ENCODE assay signal across 32 mouse cellular contexts in genomic region chr9:99428601-99429331, GRCm38 (mm10). TPM values are rescaled to one million over a fixed set of nuclear protein-coding genes. Genes with fewer than 3 reads are reported as not detected.
DNase-seq lines count a peak whose midpoint lies in the region; ATAC-seq and TF ChIP-seq lines count a peak whose summit lies in the region.
"Had no signal": no experiment of that assay in that cellular context is flagged by ENCODE, and none has a peak within 500 bp of the region (broad histone marks: within the 10 kb centered on the region; RNA-seq: fewer than 3 reads in every experiment).

No protein-coding gene starts in this region.

- H3K9ac ChIP-seq in ES-Bruce4 (ENCODE audit: low read depth, poor library complexity, severe bottlenecking): no peak overlapping the region
- H3K9ac ChIP-seq in midbrain, embryonic 11.5 days (ENCODE audit: low read length): no peak overlapping the region
- H3K9ac ChIP-seq: forebrain, embryonic 15.5 days; hindbrain, embryonic 12.5 days; liver, embryonic 14.5 days; midbrain, embryonic 15.5 days; neural tube, embryonic 15.5 days had no signal

- no peaks in the 10 kb centered on the region for H3K9me3 ChIP-seq in ES-Bruce4 (replicated peaks; ENCODE audit: control insufficient read depth, insufficient read depth, low read length, poor library complexity, severe bottlenecking)
- H3K9me3 ChIP-seq in midbrain, embryonic 11.5 days (ENCODE audit: control insufficient read depth, low read length): no peaks in the 10 kb centered on the region
- H3K9me3 ChIP-seq: forebrain, embryonic 15.5 days; hindbrain, embryonic 12.5 days; midbrain, embryonic 15.5 days; neural tube, embryonic 15.5 days had no signal

- H3K4me2 ChIP-seq in midbrain, embryonic 11.5 days: no peak overlapping the region
- H3K4me2 ChIP-seq: forebrain, embryonic 15.5 days; heart, embryonic 11.5 days; hindbrain, embryonic 12.5 days; midbrain, embryonic 15.5 days; neural tube, embryonic 15.5 days had no signal

- peaks cover 3% of the 10 kb centered on the region for H3K4me1 ChIP-seq in ES-Bruce4 (ENCODE audit: control insufficient read depth, insufficient read depth, low read length)
- H3K4me1 ChIP-seq in cortical plate, adult 2 months (ENCODE audit: control insufficient read depth, insufficient read depth, low read length): peaks cover 26% of the 10 kb centered on the region
- H3K4me1 ChIP-seq in midbrain, embryonic 11.5 days (ENCODE audit: control insufficient read depth, insufficient read depth, low read length): no peaks in the 10 kb centered on the region

- peak; percentile 41 for ATAC-seq in frontal cortex, adult (ENCODE audit: low TSS enrichment)
- ATAC-seq in midbrain, embryonic 11.5 days (ENCODE audit: low FRiP score): no peak
- ATAC-seq: forebrain, embryonic 15.5 days; hindbrain, postnatal 0 days; intestine, embryonic 16.5 days; midbrain, embryonic 15.5 days had no signal

- TF ChIP-seq CTCF in left cerebral cortex, adult 2 months (IDR thresholded peaks at IDR 0.05): no peak
- TF ChIP-seq CTCF in ES-Bruce4 (IDR thresholded peaks at IDR 0.05; ENCODE audit: low read depth, low read length): no peak
- TF ChIP-seq CTCF in cortical plate, adult 2 months (IDR thresholded peaks at IDR 0.05; ENCODE audit: extremely low read depth, insufficient read depth, low read length): no peak

- WGBS in midbrain, embryonic 11.5 days: 79% methylated on average over 11 of the region's 11 CpGs

- H3K36me3 ChIP-seq in ES-Bruce4 (ENCODE audit: control insufficient read depth, insufficient read depth, low read length, poor library complexity, severe bottlenecking): no peaks in the 10 kb centered on the region
- no peaks in the 10 kb centered on the region for H3K36me3 ChIP-seq in midbrain, embryonic 11.5 days (ENCODE audit: control insufficient read depth, insufficient read depth, low read length)
- H3K36me3 ChIP-seq: forebrain, embryonic 15.5 days; hindbrain, embryonic 12.5 days; midbrain, embryonic 15.5 days; neural tube, embryonic 15.5 days had no signal

- TF ChIP-seq POLR2A in ES-Bruce4 (IDR thresholded peaks at IDR 0.05; ENCODE audit: insufficient read depth, low read length): no peak
- no peak for TF ChIP-seq POLR2A in cortical plate, adult 2 months (IDR thresholded peaks at IDR 0.05; ENCODE audit: extremely low read depth, insufficient read depth, low read length)

- peak overlapping the region; percentile 11; the same call in 1 of the 2 replicates for H3K4me3 ChIP-seq in left cerebral cortex, adult 2 months
- no peak overlapping the region for H3K4me3 ChIP-seq in ES-Bruce4 (ENCODE audit: low read depth, low read length)
- H3K4me3 ChIP-seq in cortical plate, adult 2 months (ENCODE audit: insufficient read depth, low read length): no peak overlapping the region
- no peak overlapping the region for H3K4me3 ChIP-seq in midbrain, embryonic 11.5 days (ENCODE audit: low read depth, low read length)
- H3K4me3 ChIP-seq: forebrain, embryonic 15.5 days; hindbrain, embryonic 12.5 days; midbrain, embryonic 15.5 days; neural tube, embryonic 15.5 days had no signal

- intact Hi-C loops in left cerebral cortex, adult 2 months (cut with DNase I): no loop called here

- H3K27me3 ChIP-seq in ES-Bruce4 (ENCODE audit: control insufficient read depth, insufficient read depth, low read length, poor library complexity, severe bottlenecking): no peaks in the 10 kb centered on the region
- H3K27me3 ChIP-seq in midbrain, embryonic 11.5 days (ENCODE audit: control insufficient read depth, insufficient read depth, low read length): no peaks in the 10 kb centered on the region
- H3K27me3 ChIP-seq: forebrain, embryonic 15.5 days; hindbrain, embryonic 12.5 days; midbrain, embryonic 15.5 days; neural tube, embryonic 15.5 days had no signal

- TF ChIP-seq EP300 in ES-Bruce4 (IDR thresholded peaks at IDR 0.05; ENCODE audit: insufficient read depth, low read depth, low read length): no peak

- peak overlapping the region; percentile 97 for H3K27ac ChIP-seq in left cerebral cortex, adult 2 months
- H3K27ac ChIP-seq in ES-Bruce4 (ENCODE audit: insufficient read depth, low read length): peak overlapping the region; percentile 9; the same call in 1 of the 2 replicates
- peak overlapping the region; percentile 53 for H3K27ac ChIP-seq in cortical plate, adult 2 months (ENCODE audit: insufficient read depth, low read length)
- H3K27ac ChIP-seq in midbrain, embryonic 11.5 days (ENCODE audit: low read depth, low read length): no peak overlapping the region
- H3K27ac ChIP-seq: forebrain, embryonic 15.5 days; hindbrain, embryonic 12.5 days; kidney, postnatal 0 days; liver, embryonic 14.5 days; midbrain, embryonic 15.5 days had no signal

- DNase-seq in frontal cortex, postnatal 10 days (ENCODE audit: low spot score in 2 of 2): no peak
- DNase-seq in left cerebral cortex, adult 2 months (ENCODE audit: extremely low spot score in 1 of 2, low spot score in 2 of 2): peak in 1 of 2 experiments; percentile 58
- DNase-seq in left cerebral cortex, adult 11 months (ENCODE audit: low spot score): no peak
- DNase-seq in urinary bladder, postnatal 4 days (ENCODE audit: low spot score in 2 of 2): no peak
- DNase-seq in midbrain, embryonic 11.5 days (ENCODE audit: low spot score, missing footprints): no peak
- DNase-seq: adrenal gland, adult 8-10 months; cerebellum, adult 8-10 months; cerebellum, postnatal 25 days; gastrocnemius, postnatal 10 days; heart, postnatal 36 days; kidney, adult 8-10 months; kidney, postnatal 4 days; liver; lung, adult 2 months; lung, postnatal 10 days; thymus, postnatal 14 days had no signal

RNA-seq across cellular contexts. Expression of gene Mras, which starts 8.4 kb away (rescaled TPM):
- total RNA-seq in left cerebral cortex, adult 2 months (2021): 100 to 1,000 TPM; 166 TPM
- polyA plus RNA-seq in ES-Bruce4 (2011; ENCODE audit: insufficient read depth, insufficient read length, low read depth, missing spikeins): 6.0 and 7.9 TPM in 2 replicates
- polyA plus RNA-seq in cortical plate, adult 2 months (2012; rRNA removed): 176 and 178 TPM in 2 replicates
- polyA plus RNA-seq in midbrain, embryonic 11.5 days (2014; fragmentation: Nextera tagmentation; extraction: Ambion mirVana): 12.1 and 15.0 TPM in 2 replicates

RNA-seq across cellular contexts. Expression of gene Nme9, which starts 22.5 kb away (rescaled TPM):
- total RNA-seq in left cerebral cortex, adult 2 months (2021): not detected
- not detected in 2 replicates for polyA plus RNA-seq in ES-Bruce4 (2011; ENCODE audit: insufficient read depth, insufficient read length, low read depth, missing spikeins)
- 0.08 and 0.56 TPM in 2 replicates for polyA plus RNA-seq in cortical plate, adult 2 months (2012; rRNA removed)
- not detected in 2 replicates for polyA plus RNA-seq in midbrain, embryonic 11.5 days (2014; fragmentation: Nextera tagmentation; extraction: Ambion mirVana)
- total RNA-seq: adrenal gland, adult 8-10 months; adrenal gland, postnatal 4 days; gastrocnemius, postnatal 10 days; granulocyte monocyte progenitor cell, adult 5-6 weeks; heart, postnatal 36 days; left cerebral cortex, postnatal 25 days had no signal
- polyA plus RNA-seq: embryonic facial prominence, embryonic 11.5 days had no signal

Comparison
In these comparisons a context has a peak if more than half of its experiments do, and no peak if none do; other contexts are left out.
1. RNA of gene Mras, which starts 8.4 kb away (polyA plus RNA-seq): 176 to 178 TPM in cortical plate, adult 2 months; 12.1 to 15.0 TPM in midbrain, embryonic 11.5 days and 6.0 to 7.9 TPM in ES-Bruce4; every median in the first group is over 10 times any median in the second.